Mouse (Mus musculus) urinary bladder, postnatal 25 days (tissue): Measurements from ENCODE around the gene Klhl20.

Experiments
- DNase-seq: peaks from one replicate; pipeline ENCODE4 v3.0.0; 2022; ENCODE audit warnings: low spot score

Gene Klhl20

GRCm38 (mm10) chr1:161071272-161071620, 60.1 kb downstream of the Klhl20 start:
- DNase-seq = no peak

GRCm38 (mm10) chr1:161070352-161071271, 60.7 kb downstream of the Klhl20 start, which contains the start of the genes Dars2 and Cenpl:
Gene Dars2, minus strand, starts transcription at chr1:161070658.
Gene Cenpl, plus strand, starts transcription at chr1:161070713.
- peak; percentile 94 for DNase-seq

GRCm38 (mm10) chr1:161063351-161063750, 68.0 kb downstream of the Klhl20 start:
- DNase-seq = no peak

GRCm38 (mm10) chr1:161057164-161057563, 74.1 kb downstream of the Klhl20 start:
- DNase-seq = no peak

- no peak for DNase-seq
Measured at GRCm38 (mm10) chr1:161046972-161047371, 84.3 kb downstream of the Klhl20 start.

- DNase-seq = no peak
Measured at GRCm38 (mm10) chr1:161041261-161042020, 89.9 kb downstream of the Klhl20 start.

GRCm38 (mm10) chr1:161040855-161041254, 90.5 kb downstream of the Klhl20 start:
- no peak for DNase-seq

- no peak for DNase-seq
Measured at GRCm38 (mm10) chr1:161040426-161040770, 90.9 kb downstream of the Klhl20 start.

GRCm38 (mm10) chr1:161039741-161040425, 91.4 kb downstream of the Klhl20 start:
- DNase-seq = no peak

- no peak for DNase-seq
Measured at GRCm38 (mm10) chr1:161038968-161039721, 92.2 kb downstream of the Klhl20 start.
